Mouse (Mus musculus): Measurements from ENCODE around the gene Rnf150. TPM values are rescaled to one million over a fixed set of nuclear protein-coding genes. Genes with fewer than 3 reads are reported as not detected.
"Not testable (repeated sequence)": the region's sequence is repeated elsewhere in the genome, so short reads cannot be mapped to it uniquely, and the experiment has no call there.

Rnf150 gene
- total RNA-seq, 2 experiments from 2014 or later: 15.2 to 17.2 TPM

DNA sequence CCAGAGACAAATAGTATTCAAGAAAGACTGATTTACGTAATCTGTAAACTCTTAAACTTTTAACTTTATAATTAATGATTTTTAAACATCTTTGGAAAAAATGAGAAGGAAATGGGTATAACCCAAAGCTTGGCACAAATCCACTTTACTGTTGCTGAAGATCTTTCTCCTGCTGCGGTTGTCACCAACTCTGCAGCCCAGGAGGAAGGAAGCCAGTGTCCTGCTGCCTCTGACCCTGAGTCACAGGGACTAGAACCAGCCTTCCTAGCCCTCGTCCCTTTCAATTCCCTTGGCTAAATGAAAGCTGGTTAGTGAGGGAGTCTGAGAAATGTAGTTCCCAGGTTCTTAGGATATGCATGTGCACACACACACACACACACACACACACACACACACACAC is 203.7 kb downstream of the Rnf150 start:
- DNase-seq (ENCODE audit: low spot score in 2 of 2): no peak

DNA sequence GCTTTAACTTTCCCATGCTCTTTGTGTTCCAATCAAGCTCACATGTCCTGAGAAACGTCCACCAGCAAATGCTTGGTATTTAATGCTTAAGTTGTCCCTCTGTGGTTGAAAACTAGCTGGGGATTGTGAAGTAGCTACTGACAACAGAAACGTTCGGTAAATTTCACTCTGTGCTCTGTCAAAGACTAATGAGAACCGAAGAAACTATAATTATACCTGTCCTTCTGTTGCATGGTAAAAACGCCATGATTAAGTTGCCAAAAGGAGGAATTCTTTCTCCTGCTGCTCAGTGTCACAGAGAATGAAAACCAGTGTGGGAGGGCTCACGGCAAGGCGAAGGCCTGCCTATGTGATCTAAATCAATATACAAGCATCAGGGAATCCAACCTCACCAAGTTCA is 204.8 kb downstream of the Rnf150 start:
- DNase-seq (ENCODE audit: low spot score in 2 of 2): no peak

DNA sequence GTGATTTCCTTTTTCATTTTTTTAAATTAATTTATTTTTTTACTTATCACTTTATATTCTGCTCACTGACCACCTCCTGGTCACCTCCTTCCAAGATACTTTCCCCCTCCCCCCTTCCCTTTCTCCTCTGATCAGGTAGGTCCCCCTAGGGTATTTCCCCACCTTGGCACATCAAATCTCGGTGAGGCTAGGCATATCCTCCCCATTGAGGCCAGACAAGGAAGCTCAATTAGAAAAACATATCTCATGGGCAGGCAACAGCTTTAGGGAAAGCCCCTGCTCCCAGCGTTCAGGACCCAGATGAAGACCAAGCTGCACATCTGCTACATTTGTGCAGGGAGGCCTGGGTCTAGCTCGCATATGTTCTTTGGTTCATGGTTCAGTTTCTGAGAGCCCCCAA is 211.1 kb downstream of the Rnf150 start:
- DNase-seq (ENCODE audit: low spot score in 2 of 2): no peak

DNA sequence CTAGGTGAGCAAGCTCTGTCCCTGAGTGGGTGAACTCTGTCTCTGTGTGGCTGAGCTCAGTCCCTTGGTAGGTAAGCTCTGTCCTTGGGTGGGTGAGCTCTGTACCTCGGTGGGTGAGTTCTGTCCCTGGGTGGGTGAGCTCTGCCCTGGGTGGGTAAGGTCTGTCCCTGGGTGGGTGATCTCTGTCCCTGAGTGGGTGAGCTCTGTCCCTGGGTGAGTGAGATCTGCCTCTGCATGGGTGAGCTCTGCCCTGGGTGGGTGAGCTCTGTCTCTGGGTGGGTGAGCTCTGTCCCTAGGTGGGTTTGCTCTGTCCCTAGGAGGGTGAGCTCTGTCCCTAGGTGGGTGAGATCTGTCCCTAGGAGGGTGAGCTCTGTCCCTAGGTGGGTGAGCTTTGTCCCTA is 213.5 kb downstream of the Rnf150 start:
- DNase-seq (ENCODE audit: low spot score in 2 of 2): no peak

DNA sequence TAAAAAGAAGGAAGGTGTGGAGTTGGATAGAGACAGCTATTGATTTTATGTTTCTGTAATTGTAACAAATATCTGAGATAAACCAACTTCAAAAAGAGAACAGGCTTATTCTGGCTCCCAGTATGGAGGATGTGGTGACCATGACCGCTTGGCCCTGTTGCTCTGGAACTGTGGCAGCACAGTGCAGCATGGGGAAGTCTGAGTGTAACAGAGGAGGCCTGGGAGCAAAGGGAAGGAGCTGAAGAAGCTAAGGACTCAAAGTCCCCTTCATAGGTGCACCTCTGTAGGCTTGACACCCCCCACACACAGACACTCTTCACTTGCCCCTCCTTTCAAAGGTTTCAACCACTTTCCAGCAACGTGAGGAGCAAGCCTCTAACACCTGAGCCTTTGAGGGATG is 214.2 kb downstream of the Rnf150 start:
- DNase-seq (ENCODE audit: low spot score in 2 of 2): no peak

DNA sequence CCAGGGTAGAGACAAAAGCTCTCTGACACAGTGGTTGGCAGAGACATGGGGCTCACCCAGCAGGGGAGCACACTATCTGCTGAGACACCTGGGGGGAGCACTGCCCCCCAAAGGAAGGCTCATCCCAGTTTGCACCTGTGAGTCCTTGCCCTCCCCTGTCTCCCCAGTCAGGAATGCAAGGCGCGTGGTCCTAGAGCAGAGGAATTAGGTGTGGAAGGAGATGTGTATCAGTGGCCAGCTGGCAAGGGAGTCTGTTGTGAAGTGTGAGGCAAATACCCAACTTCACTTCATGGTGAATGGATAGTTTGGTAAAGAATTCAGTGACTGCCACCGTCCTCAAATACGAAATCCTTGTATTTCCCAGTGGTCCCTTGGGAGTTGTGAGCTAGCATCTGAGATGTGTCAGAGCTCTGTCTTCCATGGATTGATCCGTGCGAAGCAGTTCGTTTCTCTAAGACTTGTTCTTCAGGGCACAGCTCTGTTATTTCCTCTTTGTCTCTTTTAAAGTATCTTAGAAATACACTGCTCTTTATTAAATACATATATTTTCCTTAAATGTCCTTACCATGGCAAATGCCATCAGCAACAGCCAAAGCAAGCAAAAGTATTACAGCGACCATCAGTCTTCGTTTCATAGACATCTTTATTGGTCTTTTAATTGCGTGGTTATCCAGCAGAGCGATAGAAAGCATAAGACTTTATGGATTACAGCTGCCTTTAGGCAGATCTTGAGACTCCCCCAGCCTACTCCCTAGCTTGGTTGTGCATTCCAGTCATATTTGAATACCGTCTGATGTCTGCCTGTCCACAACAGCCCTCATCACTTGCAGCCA is 215.8 kb downstream of the Rnf150 start:
- no peak for DNase-seq (ENCODE audit: low spot score in 2 of 2)

DNA sequence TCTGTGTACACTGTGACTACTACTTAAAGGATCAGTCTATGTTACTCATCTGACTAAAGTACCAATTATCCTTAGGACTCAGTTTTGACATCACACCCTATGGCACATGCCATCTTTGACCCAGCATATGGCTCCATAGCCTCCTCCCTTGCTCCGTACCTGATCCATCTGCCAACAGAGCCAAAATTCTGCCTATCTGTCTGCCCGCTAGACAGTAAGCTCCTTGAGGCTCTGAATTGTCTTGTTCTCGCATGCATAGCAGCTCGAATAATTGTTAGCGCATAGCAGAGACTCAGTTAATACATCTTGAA is 216.3 kb downstream of the Rnf150 start:
- no peak for DNase-seq (ENCODE audit: low spot score in 2 of 2)

DNA sequence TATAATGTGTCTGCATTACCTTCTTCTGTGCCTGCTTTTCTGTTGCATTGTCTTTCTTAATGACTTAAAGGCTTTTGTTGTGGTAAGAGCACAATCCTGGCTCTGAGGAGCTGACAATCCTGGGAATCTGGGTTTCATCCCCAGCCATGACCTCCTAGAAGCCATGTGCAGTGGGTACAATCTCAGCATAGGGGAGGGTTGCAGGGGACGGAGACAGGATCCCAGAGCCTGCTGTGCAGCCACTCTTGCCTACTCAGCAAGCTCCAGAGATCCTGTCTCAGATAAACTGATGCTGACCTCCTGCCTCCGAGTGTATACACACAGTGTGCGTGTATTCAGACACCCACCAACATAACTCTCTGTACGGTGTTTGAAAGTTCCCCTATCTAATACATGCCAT is 218.1 kb downstream of the Rnf150 start:
- no peak for DNase-seq (ENCODE audit: low spot score in 2 of 2)

DNA sequence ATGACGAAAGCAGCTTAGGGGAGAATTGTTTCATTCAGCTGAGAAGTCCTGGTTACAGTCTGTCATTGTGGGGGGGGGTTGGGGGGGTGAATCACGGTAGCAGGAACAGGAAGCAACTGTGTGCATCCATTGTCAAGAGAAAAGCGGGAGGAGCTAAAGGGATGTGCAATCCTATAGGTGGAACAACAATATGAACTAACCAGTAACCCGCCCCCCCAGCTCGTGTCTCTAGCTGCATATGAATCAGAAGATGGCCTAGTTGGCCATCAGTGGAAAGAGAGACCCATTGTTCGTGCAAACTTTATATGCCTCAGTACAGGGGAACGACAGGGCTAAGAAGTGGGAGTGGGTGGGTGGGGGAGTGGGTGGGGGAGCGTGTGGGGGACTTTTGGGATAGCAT is 218.7 kb downstream of the Rnf150 start:
- not testable (repeated sequence) for DNase-seq (ENCODE audit: low spot score in 2 of 2)

DNA sequence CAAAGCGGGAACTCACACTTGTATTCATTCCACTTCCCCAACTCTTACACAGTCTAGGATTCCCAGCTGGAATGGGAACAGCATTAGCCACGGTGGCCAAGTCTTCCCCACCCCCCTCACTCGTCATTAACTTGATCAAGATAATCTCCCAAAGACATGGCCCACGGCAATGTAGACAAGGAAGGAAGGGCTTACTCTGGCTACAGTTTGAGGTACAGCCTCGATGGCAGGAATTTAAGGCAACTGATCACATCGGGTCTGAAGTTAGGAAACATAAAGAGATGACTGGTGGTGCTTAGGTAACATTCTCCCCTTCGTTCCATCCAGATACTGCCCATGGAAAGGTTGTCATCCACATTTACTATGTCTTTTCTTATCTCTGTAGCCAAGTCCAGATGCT is 219.1 kb downstream of the Rnf150 start:
- DNase-seq (ENCODE audit: low spot score in 2 of 2): no peak

DNA sequence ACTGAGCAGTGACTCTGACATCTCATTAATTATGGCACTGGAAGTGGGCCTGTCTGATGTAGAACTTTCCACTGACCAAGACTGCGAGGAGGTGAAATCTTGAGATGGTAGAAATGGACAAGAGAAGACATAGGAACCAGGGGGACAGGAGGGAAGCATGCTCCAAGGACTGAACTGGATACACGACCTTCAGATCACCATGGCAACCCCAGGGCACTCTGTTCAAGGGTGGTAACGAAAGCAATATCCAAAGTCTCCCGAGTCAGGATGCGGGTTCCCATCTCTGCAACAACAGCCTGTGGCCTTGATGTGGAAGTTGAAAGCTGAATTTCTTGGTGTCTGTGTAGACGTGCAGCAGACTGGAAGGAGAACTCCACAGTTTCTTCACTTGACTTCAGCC is 220.3 kb downstream of the Rnf150 start:
- DNase-seq (ENCODE audit: low spot score in 2 of 2): no peak

DNA sequence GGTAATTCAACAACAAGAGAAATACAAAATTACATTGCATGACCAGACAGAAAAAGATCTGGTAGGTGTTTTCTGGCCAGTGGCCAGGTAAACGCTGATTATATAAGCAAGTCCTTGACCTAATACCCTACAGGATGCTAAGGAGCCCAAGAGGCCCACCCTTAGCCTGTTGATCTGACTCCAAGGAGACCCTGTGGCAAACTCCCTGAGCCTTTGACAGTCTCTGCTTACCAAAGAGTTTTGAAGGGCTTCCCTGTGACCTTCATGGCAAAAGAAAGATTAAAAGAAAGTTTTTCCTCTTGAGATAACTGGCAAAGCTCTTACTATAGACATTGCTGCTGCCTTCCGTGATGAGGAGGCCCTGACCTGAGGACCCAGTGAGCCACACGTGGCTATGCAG is 222.4 kb downstream of the Rnf150 start:
- no peak for DNase-seq (ENCODE audit: low spot score in 2 of 2)

DNA sequence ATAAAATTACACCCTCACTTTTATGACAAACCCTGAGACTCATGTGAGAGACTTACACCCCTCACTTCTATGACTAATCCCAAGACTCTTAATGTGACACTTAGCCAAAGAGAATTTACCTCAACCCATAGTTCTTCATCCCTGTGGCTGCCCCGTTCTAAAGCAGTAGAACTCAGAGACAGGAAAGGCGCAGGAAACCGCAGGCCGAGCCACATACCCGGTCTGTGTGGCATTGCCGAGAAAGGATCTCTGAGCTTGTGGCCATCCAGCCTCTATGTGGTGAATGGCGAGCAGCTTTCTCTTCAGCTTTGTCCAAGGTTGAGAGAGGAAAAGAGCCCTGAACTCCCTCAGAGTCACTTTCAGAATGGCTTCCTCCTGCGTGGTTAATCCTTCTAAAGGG is 223.5 kb downstream of the Rnf150 start:
- DNase-seq (ENCODE audit: low spot score in 2 of 2): no peak

DNA sequence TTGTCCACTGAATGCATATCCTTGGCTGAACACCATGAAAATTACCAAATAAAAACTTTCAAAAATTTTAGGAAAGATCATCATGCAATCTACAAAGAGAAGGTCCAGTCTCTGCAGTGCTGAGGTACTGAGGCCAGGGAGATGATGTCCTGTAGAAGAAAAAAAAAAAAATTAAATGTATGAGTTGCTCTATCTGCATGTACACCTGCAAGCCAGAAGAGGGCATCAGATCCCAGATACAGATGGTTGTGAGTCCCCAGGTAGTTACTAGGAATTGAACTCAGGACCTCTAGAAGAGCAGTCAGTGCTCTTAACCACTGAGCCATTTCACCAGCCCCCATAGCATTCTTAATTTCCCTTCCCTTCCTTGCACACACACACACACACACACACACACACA is 224.4 kb downstream of the Rnf150 start:
- no peak for DNase-seq (ENCODE audit: low spot score in 2 of 2)

DNA sequence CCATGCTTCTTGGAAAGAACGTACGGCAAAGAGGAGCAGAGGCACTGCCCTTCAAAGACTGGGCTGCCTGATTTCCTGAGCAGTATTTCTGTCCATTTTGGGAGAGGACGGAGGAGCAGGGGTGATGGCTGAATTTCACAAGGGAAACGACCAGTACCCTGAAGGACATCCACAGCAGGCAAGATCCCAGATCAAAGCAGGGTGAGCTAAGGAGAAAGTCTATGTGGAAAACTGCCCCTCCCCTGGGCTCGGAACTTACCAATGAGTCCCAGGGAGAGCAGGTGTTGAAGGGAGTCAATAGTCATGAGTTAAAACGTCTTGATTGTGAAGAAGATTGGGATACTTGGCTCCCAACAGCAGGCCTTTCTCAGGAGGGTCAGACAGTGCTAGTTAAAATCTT is 225.0 kb downstream of the Rnf150 start:
- no peak for DNase-seq (ENCODE audit: low spot score in 2 of 2)

DNA sequence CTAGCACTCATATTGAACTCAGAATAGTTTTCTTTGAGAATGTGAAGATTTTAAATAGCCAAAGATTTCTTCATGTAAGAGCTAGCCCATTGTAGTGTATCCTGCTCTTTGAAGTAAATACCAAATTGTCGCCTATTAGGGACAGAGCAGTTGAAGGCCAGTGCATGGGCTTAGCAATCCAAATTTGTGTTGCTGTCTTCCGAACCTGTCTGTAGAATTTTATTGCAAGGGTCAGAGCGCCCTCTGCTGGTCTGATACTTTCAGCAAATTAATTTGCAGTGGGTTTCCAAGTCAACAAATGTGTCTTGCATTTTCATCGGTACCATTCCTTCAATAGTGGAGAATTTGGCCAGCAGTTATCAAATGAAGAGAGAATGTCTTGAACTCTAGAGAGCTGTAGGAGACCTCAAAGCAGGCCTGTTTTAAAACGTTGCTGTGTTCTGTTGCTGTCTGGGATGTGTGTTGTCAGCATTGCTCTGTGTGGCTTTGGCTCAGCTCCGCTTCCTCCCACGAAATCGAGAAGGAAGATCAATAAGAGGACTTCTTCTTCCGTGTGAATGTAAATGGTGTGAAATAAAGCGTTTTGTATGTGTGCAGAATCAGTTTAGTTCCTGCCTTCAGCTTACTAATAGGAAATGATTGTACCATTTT is 226.3 kb downstream of the Rnf150 start:
- peak; percentile 75 to 83 for DNase-seq (ENCODE audit: low spot score in 2 of 2)

DNA sequence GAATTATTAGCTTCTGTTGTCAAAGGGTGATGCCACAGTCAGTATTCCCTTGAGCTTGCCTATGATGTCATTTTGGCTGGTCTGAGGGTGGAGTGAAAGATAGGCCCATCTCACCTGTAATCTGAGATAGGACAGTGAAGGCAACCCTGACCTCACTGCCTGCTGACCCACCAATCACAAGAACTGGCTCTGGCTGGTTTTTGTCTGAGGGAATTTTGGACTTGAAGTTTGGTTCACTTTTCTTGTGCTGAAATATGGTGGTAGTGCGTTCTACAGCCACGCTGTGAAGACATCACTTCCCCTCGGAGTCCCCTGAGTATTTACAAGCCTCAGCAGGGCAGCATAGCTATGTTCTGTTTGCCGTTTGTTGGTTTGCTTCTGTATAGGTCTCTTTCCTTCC is 227.3 kb downstream of the Rnf150 start:
- DNase-seq (ENCODE audit: low spot score in 2 of 2): no peak

DNA sequence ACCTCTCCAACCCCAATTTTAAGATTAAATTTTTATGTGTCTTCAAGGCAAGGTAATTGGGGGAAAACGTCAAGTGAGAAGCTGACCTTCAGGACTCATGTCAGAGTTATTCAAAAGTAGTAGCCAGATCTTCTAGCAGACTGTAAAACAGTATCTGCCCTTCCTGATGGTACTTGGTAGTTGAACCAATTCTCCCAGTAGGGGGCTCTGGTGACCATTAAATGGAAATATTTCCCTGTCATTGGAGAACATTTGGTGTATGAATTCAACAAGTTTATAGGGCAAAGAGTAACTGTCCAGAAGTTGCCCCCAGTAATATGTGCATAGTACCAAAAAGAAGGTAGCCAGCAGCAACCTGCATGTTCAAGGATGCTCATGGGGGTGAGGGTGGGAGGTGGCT is 236.9 kb downstream of the Rnf150 start:
- DNase-seq (ENCODE audit: low spot score in 2 of 2): no peak

DNA sequence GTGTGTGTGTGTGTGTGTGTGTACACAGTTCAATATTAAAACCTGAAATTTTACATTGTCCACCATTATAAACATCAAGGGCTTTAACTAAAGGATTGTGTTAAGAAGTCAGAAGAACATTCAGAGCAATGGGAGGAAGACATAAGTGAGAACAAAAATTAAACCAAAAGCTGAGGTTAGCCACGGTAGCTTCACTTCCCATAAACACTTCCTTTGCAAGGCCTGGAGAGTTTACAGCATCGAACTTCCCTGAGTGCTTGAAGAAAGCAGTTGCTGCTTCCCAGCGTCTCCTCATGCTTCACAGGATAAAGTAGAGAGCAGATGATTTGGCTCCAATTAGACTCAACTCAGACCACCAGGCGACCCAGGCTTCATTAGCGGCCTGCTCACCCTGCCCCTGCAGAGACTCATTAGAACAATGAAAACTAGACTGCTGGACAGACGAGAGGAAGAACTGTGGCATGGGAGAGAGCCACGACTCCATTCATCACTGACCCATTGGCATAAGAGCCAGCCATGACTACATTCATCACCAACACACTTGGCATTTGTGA is 239.9 kb downstream of the Rnf150 start:
- no peak for DNase-seq (ENCODE audit: low spot score in 2 of 2)

DNA sequence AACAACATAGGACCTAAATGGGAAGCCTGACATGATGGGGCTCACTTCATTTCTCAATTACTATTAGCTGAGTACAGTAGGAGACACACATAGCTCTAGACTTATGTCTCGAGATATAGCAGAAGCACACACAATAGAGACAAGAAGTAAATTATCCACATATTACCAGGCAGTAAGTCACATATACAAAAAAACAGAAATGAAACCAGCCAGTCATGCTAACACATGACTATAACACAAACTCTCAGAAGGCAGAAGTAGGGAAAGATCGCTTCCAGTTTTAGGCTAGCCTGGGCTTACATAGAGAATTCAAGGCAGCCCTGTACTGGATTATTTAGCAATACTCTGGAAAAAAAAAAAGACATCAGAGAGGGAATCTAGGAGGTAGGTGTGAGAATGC is 240.8 kb downstream of the Rnf150 start:
- no peak for DNase-seq (ENCODE audit: low spot score in 2 of 2)

DNA sequence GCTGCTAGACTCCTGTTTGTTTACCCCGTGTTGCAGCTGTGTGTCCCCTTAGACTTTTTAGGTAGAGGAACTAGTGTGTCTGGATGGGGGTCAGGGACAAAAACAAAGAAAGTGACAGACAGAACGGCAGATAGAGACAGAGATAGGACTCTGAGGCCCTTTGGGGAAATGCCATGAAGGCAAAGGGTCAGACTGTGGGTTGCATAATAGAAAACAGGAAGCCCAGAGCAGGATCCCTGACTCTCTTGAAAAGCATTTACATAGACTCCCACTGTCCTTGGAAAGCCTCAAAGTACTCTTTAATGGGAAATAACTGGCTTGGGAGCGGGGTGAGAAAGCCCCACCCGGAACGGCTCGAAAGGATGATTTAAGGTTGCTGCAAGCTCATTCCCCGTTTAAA is 246.6 kb downstream of the Rnf150 start:
- no peak for DNase-seq (ENCODE audit: low spot score in 2 of 2)

DNA sequence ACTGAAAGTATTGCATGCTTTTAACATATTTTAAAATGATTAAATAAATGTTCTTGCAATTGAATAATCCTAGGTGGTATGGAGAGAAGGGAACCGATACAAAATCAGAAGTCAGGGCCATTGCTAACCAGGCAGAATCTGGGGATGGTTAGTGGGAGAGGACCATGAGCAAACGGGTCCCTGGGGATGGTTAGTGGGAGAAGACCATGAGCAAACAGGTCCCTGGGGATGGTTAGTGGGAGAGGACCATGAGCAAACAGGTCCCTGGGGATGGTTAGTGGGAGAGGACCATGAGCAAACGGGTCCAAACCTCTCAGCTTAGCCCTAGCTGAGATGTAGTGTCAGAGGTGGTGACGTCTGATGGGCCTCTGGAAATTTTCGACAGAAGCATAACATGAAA is 247.0 kb downstream of the Rnf150 start:
- no peak for DNase-seq (ENCODE audit: low spot score in 2 of 2)

DNA sequence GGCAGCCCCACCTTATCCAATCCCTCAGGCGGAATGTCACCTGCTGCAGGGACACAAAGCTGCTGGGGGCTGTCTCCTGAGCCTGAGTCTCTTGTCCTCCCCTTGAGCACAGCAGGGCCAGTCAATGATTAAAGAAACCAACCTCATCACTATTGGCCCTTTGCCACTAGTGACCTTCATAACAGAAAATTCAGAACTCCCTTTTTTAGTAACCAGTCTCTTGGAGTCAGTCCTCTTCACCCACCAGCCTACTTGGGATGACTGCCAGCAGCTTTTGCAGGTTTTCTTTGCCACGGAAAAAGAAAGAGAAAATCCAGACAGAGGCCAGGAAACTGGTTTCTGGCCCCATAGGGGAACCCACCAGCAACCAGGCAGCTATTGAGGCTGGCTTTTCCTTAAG is 271.9 kb downstream of the Rnf150 start:
- DNase-seq (ENCODE audit: low spot score in 2 of 2): no peak
